Mouse (Mus musculus) midbrain, embryonic 15.5 days (tissue): ENCODE results near the gene Nppa. TPM values are rescaled to one million over a fixed set of nuclear protein-coding genes. Genes with fewer than 3 reads are reported as not detected.

Experiments used
- ATAC-seq: fragments of 200-750 bp; cut with Nextera tagmentation; replicated peaks from 2 replicates; pipeline ENCODE4 v1.8.0; 2017; ENCODE audit warnings: moderate TSS enrichment
- H3K27ac ChIP-seq: fragments of 300-500 bp; sonication (generic); 2 replicates; pipeline ENCODE4 v1.5.1; 2015; ENCODE audit warnings: mild to moderate bottlenecking, inconsistent platforms
- H3K27me3 ChIP-seq: fragments of 300-500 bp; sonication (generic); replicated peaks from 2 replicates; pipeline ENCODE4 v1.6.1; 2015; ENCODE audit warnings: inconsistent platforms
- H3K36me3 ChIP-seq: fragments of 300-500 bp; sonication (generic); replicated peaks from 2 replicates; pipeline ENCODE4 v1.6.1; 2015; ENCODE audit warnings: inconsistent platforms
- H3K4me1 ChIP-seq: fragments of 300-500 bp; sonication (generic); 2 replicates; pipeline ENCODE4 v1.6.1; 2015; ENCODE audit warnings: inconsistent platforms
- H3K4me2 ChIP-seq: fragments of 300-500 bp; sonication (generic); 2 replicates; pipeline ENCODE4 v1.6.1; 2015; ENCODE audit warnings: inconsistent platforms, mild to moderate bottlenecking, moderate library complexity
- H3K4me3 ChIP-seq: fragments of 300-500 bp; sonication (generic); 2 replicates; pipeline ENCODE4 v1.5.1; 2015; ENCODE audit warnings: mild to moderate bottlenecking, inconsistent platforms
- H3K9ac ChIP-seq: fragments of 300-500 bp; sonication (generic); 2 replicates; pipeline ENCODE4 v1.6.1; 2015; ENCODE audit warnings: mild to moderate bottlenecking, inconsistent platforms
- H3K9me3 ChIP-seq: fragments of 300-500 bp; sonication (generic); 2 replicates; pipeline ENCODE4 v1.6.1; 2016; ENCODE audit warnings: inconsistent platforms
- WGBS: fragments of 180-500 bp; shearing (Covaris S2); methylation state at CpG from one replicate; pipeline ENCODE4 v1.1.7; 2015; ENCODE audit warnings: mixed read lengths; 5-methylcytosine and 5-hydroxymethylcytosine counted together
- polyA plus RNA-seq: library from polyadenylated mRNA; unstranded; fragments of >200 nt; fragmentation: Nextera tagmentation; extraction: Ambion mirVana; gene quantifications from 2 replicates; pipeline ENCODE4 v1.2.1, GENCODE M21; 2015

Gene Nppa
- polyA plus RNA-seq = 3.6 and 6.4 TPM in 2 replicates

DNA sequence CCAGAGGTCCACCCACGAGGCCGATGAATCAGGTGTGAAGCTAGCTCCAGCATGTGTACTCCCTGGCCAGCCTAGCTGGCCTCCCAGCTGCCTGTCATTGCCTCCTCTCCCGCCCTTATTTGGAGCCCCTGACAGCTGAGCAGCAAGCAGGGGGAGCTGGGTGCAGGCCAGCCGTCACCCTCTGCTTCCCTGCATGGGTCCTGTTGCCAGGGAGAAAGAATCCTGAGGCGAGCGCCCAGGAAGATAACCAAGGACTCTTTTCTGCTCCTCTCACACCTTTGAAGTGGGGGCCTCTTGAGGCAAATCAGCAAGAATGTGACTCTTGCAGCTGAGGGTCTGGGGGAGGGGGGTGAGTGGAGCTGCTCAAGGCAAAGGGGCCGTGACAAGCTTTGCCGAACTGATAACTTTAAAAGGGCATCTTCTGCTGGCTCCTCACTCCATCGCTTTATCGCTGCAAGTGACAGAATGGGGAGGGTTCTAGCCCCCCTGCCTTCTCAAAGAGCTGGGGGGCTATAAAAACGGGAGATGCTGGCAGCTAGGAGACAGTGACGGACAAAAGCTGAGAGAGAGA, at the start of gene Nppa:
Gene Nppa (plus strand): TSS at position 521 of the 571 bp plus-strand sequence.
- WGBS = 29% methylated on average over 12 of the region's 12 CpGs
- Histone ChIP-seq H3K4me3 (no peak within 1 kb of the TSS), H3K9ac (no peak within 1 kb of the TSS)

DNA sequence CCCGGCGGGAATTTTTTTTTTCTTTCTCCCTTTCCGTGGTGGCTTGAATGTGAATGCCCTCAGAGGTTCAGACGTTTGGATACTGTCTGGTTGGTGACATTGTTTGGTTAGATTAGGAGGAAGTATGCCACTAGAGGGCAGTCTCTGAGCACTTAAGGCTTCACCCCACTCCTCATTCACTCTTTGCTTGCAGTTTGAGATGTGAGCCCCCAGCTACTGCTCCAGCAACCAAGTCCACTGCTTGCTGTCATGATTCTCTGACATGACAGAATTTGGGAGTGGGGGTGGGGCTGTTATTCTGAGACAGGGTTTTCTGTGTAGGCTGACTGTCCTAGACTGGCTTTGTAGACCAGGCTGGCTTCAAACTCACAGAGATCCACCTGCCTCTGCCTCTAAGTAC, 46.9 kb upstream of the Nppa start:
- WGBS = 4% methylated on average over 4 of the region's 4 CpGs
- no peak; the same call in 1 of the 2 replicates for ATAC-seq
- H3K36me3 ChIP-seq = 0 out of 2 replicates have a peak, but pooled peaks cover under 1% of the 10 kb centered on the region

More for the DNA sequence above, at the start of gene Nppa:
- no peaks in the 10 kb centered on the region for H3K9me3 ChIP-seq
- 0 out of 2 replicates have a peak, but pooled peaks cover 9% of the 10 kb centered on the region for H3K36me3 ChIP-seq
- peak; percentile 63 for ATAC-seq
- H3K4me2 ChIP-seq = no peak within 1 kb of the TSS; the same call in 1 of the 2 replicates
- H3K27ac ChIP-seq = peak within 1 kb of the TSS; percentile 61
- H3K4me1 ChIP-seq = peaks cover 24% of the 10 kb centered on the region
- H3K27me3 ChIP-seq = no peaks in the 10 kb centered on the region

DNA sequence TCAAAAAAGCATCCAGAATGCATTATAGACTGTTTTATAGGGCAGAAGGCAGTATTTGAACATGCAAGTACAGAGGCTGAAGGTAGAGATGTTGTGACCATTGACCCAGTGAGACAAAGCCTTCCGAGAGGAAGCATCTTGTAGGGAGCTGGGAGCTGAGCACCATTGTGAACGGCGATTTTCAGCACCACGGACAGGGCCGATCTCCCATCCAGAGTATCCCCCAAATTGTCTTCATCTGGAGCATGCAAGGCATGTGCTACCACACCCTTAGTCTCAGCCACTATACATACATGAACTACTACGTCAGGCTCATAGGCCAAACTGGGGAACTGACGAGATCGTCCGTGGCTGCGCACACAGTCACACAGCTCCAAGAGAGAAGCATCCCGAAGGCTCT, 43.4 kb upstream of the Nppa start:
- Histone ChIP-seq H3K27me3 (no peaks in the 10 kb centered on the region), H3K9ac (no peak overlapping the region), H3K4me2 (no peak overlapping the region), H3K9me3 (no peaks in the 10 kb centered on the region), H3K4me1 (no peaks in the 10 kb centered on the region), H3K36me3 (no peaks in the 10 kb centered on the region), H3K27ac (no peak overlapping the region), H3K4me3 (no peak overlapping the region)
- no peak for ATAC-seq
- 49% methylated on average over 11 of the region's 11 CpGs for WGBS

More for the DNA sequence above, 46.9 kb upstream of the Nppa start:
- no peak overlapping the region for H3K4me3 ChIP-seq
- no peak overlapping the region for H3K9ac ChIP-seq
- no peak overlapping the region for H3K27ac ChIP-seq
- H3K4me1 ChIP-seq = no peaks in the 10 kb centered on the region
- no peaks in the 10 kb centered on the region for H3K9me3 ChIP-seq
- H3K27me3 ChIP-seq = no peaks in the 10 kb centered on the region
- no peak overlapping the region for H3K4me2 ChIP-seq

DNA sequence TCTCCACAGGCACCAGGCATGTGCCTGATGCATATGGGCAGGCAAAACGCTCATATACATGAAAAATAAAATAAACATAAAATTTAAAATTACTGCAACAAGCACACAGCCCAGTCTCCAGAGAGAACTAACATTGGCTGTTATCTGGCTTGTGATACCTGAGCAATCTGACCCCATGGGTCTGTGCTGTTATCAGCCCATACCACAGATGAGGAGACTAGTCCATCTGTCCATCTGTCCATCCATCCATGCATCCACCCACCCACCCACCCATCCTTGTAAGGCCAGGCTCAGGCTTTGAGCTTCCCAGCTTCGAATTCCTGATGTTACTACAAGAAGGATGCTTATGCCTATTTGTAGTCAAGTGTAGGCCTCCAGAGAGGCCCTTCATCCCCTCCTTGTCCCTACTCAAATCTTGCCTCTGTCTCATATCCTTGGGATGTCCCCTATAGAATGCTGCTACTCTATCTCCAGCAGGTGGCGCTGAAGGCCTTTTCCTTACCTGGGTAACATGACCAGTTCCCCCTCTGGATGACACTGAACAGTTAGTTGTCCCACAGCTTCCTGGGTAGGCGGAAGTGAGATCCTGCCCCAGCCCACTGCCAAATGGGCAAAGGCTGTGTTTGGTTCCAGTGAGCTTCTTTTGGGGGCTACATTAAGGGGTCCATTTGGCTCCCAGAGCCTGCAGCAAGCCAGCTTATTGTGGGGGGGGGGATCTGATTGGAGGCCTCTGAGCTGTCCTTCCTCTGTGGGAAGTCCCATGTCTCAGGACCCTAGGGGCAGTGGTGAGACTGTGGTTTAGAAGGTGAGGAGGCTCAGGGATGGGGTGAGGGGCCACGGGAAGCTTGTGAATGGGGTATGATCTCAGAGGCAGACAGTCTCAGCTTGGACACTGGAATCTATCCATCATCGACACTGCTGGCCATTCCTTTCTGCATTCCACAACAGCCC, 40.4 kb upstream of the Nppa start:
- Histone ChIP-seq H3K4me2 (no peak overlapping the region), H3K36me3 (no peaks in the 10 kb centered on the region), H3K9ac (no peak overlapping the region), H3K27ac (no peak overlapping the region), H3K4me3 (no peak overlapping the region), H3K9me3 (no peaks in the 10 kb centered on the region), H3K4me1 (no peaks in the 10 kb centered on the region), H3K27me3 (no peaks in the 10 kb centered on the region)
- ATAC-seq = peak; percentile 73
- WGBS = 48% methylated on average over 6 of the region's 6 CpGs

DNA sequence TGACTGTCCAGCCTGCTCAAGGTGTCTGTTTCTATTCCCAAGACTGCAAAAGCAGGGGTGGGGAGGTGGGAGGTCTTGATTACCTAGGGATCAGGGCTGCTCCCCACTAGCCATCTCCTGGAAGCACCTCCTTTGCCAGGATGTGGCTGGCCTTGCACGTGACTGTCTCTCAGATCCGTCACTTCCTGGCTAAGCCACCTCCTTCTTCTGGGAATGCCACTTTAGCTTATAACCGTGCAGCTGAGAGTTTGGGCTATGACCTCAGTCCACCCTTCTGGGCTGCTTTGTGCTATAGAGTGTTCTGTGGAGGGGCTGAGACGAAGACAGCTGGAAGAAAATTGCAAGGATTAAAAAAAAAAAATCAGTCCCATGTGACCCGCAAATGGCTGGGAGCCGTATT, 37.7 kb upstream of the Nppa start:
- Histone ChIP-seq H3K36me3 (no peaks in the 10 kb centered on the region), H3K4me1 (no peaks in the 10 kb centered on the region), H3K9ac (no peak overlapping the region), H3K27ac (no peak overlapping the region), H3K9me3 (no peaks in the 10 kb centered on the region), H3K4me2 (no peak overlapping the region), H3K27me3 (0 out of 2 replicates have a peak, but pooled peaks cover 3% of the 10 kb centered on the region), H3K4me3 (no peak overlapping the region)
- ATAC-seq = no peak
- 55% methylated on average over 6 of the region's 6 CpGs for WGBS

DNA sequence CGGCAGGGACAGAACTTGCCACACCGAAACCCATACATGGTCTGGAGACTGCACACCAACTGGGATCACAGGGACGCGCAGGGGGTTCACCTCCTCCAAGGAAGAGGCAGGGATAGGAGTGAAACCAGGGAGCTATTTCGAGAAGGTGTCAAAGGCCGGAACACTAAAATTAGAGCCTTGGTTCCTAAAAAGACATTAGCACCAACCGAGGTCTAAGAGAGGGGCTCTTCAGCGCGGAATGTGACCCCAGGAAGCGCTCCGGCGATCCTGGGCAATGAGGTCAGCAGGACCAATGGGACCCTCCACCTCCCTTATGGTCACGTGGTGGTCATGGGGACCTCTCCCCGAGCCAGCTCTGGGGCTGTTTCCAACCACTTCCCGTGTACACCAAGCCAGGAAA, 36.9 kb upstream of the Nppa start:
- no peak overlapping the region for H3K4me2 ChIP-seq
- H3K9ac ChIP-seq = no peak overlapping the region
- no peaks in the 10 kb centered on the region for H3K9me3 ChIP-seq
- no peak overlapping the region for H3K27ac ChIP-seq
- no peaks in the 10 kb centered on the region for H3K36me3 ChIP-seq
- 0 out of 2 replicates have a peak, but pooled peaks cover 3% of the 10 kb centered on the region for H3K27me3 ChIP-seq
- 88% methylated on average over 15 of the region's 15 CpGs for WGBS
- no peak overlapping the region for H3K4me3 ChIP-seq
- ATAC-seq = no peak
- H3K4me1 ChIP-seq = no peaks in the 10 kb centered on the region

DNA sequence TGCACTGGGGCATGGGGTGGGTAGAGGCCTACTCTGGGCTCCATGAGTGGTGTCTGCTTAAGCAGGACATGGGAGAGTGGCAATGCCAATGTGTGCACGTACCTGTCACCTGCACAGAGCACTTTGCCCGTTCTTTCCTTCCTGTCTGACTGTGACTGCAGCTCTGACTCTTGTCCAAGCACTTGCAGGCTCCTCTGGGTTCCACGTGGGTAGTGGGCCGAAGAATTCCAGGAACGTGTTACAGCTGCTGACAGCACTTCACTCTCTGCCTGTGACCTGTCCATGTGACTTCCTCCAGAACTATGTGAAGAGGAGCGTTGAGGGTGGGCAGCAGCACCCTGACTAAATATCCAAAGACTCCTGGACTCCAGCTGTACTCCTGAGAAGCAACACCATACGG, 34.8 kb upstream of the Nppa start:
- WGBS = 80% methylated on average over 7 of the region's 7 CpGs
- ATAC-seq = no peak
- no peaks in the 10 kb centered on the region for H3K9me3 ChIP-seq
- no peaks in the 10 kb centered on the region for H3K36me3 ChIP-seq
- H3K4me3 ChIP-seq = no peak overlapping the region
- no peaks in the 10 kb centered on the region for H3K4me1 ChIP-seq
- 0 out of 2 replicates have a peak, but pooled peaks cover 3% of the 10 kb centered on the region for H3K27me3 ChIP-seq
- H3K9ac ChIP-seq = no peak overlapping the region
- H3K4me2 ChIP-seq = no peak overlapping the region
- no peak overlapping the region for H3K27ac ChIP-seq

DNA sequence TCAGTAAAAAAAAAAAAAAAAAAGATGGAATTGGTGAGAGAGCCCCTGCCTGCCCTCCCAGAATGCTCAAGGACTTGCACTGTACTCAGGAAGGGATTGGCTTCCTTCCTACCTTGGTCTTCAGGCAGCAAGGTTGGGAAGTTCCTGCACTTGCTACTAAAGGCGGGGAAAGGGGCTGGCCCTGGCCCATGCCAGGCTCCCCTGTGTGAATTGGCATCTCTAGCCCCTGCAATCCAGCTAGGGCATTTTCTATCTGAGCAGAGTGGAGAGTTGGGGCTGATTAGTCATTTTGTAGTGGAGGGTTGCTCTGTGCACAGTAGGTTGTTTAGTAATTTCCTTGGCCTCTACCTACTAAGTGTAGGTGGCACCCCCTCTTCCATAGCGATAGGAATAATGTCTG, 31.7 kb upstream of the Nppa start:
- no peaks in the 10 kb centered on the region for H3K4me1 ChIP-seq
- H3K27me3 ChIP-seq = 0 out of 2 replicates have a peak, but pooled peaks cover 3% of the 10 kb centered on the region
- no peaks in the 10 kb centered on the region for H3K9me3 ChIP-seq
- ATAC-seq = no peak
- H3K4me2 ChIP-seq = no peak overlapping the region
- no peak overlapping the region for H3K4me3 ChIP-seq
- no peak overlapping the region for H3K27ac ChIP-seq
- no peaks in the 10 kb centered on the region for H3K36me3 ChIP-seq
- 81% methylated on average over 2 of the region's 2 CpGs for WGBS
- no peak overlapping the region for H3K9ac ChIP-seq

DNA sequence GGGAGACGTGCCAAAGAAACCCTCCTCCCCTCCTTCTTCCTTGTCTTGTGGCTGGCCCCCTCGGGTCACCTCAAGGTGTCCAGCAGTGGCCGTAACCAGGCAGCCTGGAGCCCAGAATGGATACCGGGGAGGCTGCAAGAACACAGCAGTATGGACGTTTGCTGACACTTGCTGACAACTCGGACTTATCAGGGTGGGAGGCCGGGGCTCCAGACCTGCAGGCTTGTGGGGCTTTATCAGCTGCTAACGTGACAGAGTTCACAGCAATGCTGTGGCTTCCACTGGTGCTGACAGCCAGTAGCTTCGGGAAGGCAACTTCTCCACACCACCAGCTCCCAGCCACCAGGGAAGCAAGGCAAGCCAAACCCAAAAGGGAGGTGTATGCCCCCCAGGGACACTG, 31.2 kb upstream of the Nppa start:
- H3K4me3 ChIP-seq = no peak overlapping the region
- no peaks in the 10 kb centered on the region for H3K4me1 ChIP-seq
- H3K9me3 ChIP-seq = no peaks in the 10 kb centered on the region
- H3K9ac ChIP-seq = no peak overlapping the region
- no peak overlapping the region for H3K27ac ChIP-seq
- no peak overlapping the region for H3K4me2 ChIP-seq
- WGBS = 52% methylated on average over 9 of the region's 9 CpGs
- no peaks in the 10 kb centered on the region for H3K36me3 ChIP-seq
- ATAC-seq = no peak
- H3K27me3 ChIP-seq = 0 out of 2 replicates have a peak, but pooled peaks cover 3% of the 10 kb centered on the region

DNA sequence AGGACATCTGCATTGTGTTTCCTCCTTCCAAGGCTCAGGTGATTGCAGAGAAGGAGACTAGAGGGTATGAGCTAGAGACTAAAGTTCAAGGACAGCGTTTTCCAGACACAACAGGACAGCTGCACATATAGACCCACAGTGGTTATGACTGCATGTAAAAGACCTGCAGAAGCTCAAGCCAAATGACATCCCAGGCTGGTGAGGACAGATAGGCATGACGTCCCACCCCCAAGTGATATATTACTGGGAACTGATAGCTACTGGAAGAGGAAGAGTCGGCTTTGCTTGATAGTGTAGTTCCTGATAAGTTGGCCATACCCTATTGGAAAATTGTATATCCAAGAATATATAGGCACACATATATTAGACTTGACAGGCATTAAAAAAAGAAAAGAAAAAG, 24.3 kb upstream of the Nppa start:
- no peak for ATAC-seq
- WGBS = 80% methylated on average over 3 of the region's 3 CpGs
- Histone ChIP-seq H3K27me3 (no peaks in the 10 kb centered on the region), H3K9me3 (no peaks in the 10 kb centered on the region), H3K4me3 (no peak overlapping the region), H3K9ac (no peak overlapping the region), H3K4me1 (no peaks in the 10 kb centered on the region), H3K36me3 (no peaks in the 10 kb centered on the region), H3K27ac (no peak overlapping the region), H3K4me2 (no peak overlapping the region)

DNA sequence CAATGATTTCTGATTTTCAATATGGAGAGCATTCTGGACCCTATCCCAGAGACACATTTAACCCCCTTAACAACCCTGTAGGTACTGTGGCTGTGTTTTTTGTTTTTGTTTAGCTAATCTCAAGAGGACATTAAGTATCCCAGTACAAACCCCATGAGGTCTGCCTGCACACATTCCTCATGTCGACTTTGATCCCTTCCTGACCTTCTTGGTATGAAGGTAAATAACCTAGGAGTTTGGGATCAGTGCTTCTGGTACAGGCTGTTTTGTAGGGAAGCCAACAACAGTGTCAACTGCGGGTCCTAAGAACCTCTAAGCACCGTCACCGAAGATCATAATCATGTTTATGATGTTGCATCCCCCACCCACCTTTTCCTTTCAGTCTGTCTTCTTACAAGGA, 22.8 kb upstream of the Nppa start:
- Histone ChIP-seq H3K36me3 (no peaks in the 10 kb centered on the region), H3K4me2 (no peak overlapping the region), H3K9ac (no peak overlapping the region), H3K27me3 (no peaks in the 10 kb centered on the region), H3K9me3 (no peaks in the 10 kb centered on the region), H3K27ac (no peak overlapping the region), H3K4me3 (no peak overlapping the region), H3K4me1 (no peaks in the 10 kb centered on the region)
- WGBS = 84% methylated on average over 4 of the region's 4 CpGs
- no peak for ATAC-seq

DNA sequence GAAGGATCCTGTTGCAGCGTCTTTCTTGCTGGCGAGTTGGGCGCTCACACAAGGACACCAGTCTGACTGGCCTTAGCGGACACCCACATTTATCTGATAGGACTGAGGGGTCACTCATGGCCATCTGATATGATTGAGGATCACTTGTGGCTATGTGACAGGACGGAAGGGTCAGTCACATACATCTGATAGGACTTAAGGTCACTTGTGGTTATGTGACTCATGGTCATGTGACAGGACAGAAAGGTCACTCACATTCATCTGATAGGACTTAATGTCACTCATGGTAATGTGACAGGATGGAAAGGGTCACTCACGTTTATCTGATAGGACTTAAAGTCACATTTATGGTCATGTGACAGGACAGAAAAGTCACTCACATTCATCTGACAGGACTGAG, 22.1 kb upstream of the Nppa start:
- WGBS = 92% methylated on average over 6 of the region's 6 CpGs
- H3K9me3 ChIP-seq = no peaks in the 10 kb centered on the region
- no peak for ATAC-seq
- no peaks in the 10 kb centered on the region for H3K4me1 ChIP-seq
- no peaks in the 10 kb centered on the region for H3K27me3 ChIP-seq
- no peak overlapping the region for H3K9ac ChIP-seq
- no peak overlapping the region for H3K4me2 ChIP-seq
- no peak overlapping the region for H3K4me3 ChIP-seq
- no peak overlapping the region for H3K27ac ChIP-seq
- no peaks in the 10 kb centered on the region for H3K36me3 ChIP-seq
